Mouse (Mus musculus): ENCODE results near the gene Rmi2.

DNA sequence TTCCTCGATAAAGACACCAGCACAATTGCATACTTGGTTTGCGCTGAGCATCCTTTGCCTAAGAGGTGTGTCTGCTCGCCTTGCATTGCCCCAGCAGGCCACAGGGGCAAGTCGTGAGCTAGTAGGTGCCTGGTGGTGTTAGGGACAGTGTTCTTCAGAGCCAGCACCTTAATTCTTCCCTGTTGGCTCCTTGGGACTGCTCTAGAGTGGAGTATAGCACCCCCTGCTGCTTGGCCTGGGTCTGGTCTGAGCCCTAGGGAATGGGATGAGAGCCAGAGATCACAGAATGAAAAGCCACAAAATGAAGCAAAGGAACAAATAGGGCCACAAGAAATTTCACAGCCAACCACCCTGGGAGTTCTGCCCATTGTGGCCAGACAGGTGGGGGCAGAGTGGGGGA is 11.6 kb downstream of the Rmi2 start:
- no peak for TF ChIP-seq POLR2A (IDR thresholded peaks at IDR 0.05; ENCODE audit: control insufficient read depth in 1 of 2, insufficient read depth in 1 of 2, low read depth in 1 of 2, low read length in 2 of 2, poor library complexity in 1 of 2)
- TF ChIP-seq RCOR1 (IDR thresholded peaks at IDR 0.05; ENCODE audit: low read depth, low read length): no peak
- TF ChIP-seq MAX (IDR thresholded peaks at IDR 0.05; ENCODE audit: low read length): no peak
- TF ChIP-seq NRF1 (IDR thresholded peaks at IDR 0.05; ENCODE audit: insufficient read depth, low read depth, low read length, poor library complexity, severe bottlenecking): no peak
- TF ChIP-seq CTCF (IDR thresholded peaks at IDR 0.05 in 2 of 3, conservative IDR thresholded peaks at IDR 0.05 in 1 of 3; ENCODE audit: control insufficient read depth in 1 of 3, insufficient read depth in 1 of 3, low read depth in 2 of 3, low read length in 3 of 3, poor library complexity in 1 of 3, severe bottlenecking in 1 of 3): peak; percentile 60 to 78 (median 74)
- TF ChIP-seq RAD21 (IDR thresholded peaks at IDR 0.05; ENCODE audit: low read depth, low read length): peak; percentile 68
- no peak for TF ChIP-seq EP300 (IDR thresholded peaks at IDR 0.05; ENCODE audit: low read depth in 1 of 2, low read length in 2 of 2)
